Mouse (Mus musculus): ENCODE data around the gene Ogt.

The Ogt gene

DNA sequence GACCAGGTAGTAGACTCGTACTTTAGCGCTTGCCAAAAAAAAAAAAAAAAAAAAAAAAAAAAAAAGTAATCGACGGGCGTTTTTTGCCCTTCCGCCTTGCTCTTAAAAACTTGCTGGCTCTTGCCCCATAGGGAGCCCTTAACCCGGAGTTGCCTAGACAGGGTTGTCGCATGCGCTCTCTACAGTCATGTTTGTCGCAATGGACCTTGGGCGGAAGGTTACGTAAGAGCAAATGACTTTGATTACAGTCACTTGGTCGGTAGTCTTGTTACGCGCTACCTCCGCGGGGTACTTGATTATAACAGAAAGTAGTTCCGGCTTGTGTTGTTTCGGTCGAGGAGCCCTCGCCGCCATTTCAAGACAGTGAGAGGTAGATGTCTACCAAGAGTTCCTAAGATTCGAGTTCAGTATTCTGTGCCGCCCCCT is at the start of gene Ogt:
Gene Ogt (plus strand): TSS at position 320 of the 426 bp plus-strand sequence.
- peak; percentile 92 for DNase-seq (ENCODE audit: low spot score)

DNA sequence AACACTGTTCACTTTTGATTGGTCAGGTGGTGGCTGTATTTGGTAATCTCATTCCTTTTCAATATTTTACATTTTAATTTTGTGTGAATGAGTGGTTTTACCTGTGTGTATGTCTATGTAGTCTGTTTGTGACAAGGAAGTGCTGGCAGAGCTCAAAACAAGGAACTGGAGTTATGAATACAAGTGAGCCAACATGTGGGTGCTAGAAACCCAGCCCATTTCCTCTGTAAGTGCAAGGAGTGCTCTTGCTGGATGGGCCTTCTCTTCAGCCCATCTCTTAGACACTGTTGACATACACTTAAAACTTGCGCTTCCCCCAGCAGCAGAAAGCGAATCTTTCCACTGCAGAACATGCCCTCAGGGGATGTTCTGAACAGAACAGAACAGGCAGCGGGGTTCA is 23.7 kb upstream of the Ogt start:
- no peak for DNase-seq (ENCODE audit: low spot score)

GRCm38 (mm10) chrX:101617889-101618288 is 22.0 kb upstream of the Ogt start:
- no peak for DNase-seq (ENCODE audit: low spot score)

DNA sequence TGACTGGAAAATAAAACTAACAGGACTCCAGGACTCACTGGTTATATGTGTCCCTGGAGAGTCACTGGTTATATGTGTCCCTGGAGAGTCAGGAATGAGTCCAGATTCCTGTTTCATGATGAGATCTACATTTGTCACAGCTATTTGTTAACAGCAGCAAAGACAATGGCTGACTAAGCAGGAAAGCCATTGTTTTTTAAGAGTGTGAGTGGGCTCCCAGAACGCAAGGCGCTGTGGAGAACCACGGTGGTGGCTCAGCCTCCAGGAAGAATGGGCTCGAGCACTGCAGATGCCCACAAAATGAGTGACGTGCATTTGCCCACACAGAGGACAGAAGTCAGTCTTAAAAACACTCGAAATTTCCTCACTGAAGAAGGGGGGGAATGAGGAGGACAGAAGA is 19.5 kb upstream of the Ogt start:
- DNase-seq (ENCODE audit: low spot score): no peak

DNA sequence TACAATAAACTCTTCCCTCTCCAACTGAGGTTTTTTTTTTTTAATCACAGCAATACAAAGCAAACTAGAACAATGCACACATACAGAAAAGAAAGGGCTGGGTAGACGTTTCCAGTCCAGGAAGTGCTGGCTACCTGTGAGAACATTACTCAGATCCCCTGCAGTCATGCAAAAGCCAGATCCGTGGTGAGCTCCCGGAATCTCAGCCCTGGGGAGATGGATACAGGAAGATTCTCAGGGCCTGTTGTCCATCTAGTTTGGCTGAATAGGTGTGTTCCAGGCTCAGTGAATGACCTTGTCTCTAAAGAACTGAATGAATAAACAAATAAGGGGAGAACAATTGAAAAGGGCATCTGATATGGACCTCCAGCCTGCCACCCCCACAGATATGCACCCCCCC is 17.3 kb upstream of the Ogt start:
- DNase-seq (ENCODE audit: low spot score): no peak

GRCm38 (mm10) chrX:101636821-101637525 is 2.9 kb upstream of the Ogt start:
- no peak for DNase-seq (ENCODE audit: low spot score)

DNA sequence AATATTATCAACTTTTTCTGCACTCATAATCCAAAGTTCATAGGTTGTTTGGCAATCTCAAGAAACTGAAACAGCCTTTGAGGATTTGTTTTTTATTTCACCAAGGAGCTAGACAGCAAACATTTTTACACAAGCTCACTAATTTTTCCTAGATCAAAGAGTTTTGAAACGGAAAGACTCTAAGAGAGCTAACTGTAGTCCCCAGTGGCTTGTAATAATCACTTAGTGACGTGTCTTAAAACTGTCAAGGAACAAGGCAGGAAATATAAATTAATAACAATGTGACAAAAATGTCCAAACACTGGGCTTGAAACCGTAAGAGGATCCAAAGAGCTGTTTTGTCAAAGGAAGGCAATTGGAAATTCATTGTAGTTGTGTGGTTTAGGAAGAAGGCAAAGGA is 1.0 kb upstream of the Ogt start:
- peak; percentile 7 for DNase-seq (ENCODE audit: low spot score)

DNA sequence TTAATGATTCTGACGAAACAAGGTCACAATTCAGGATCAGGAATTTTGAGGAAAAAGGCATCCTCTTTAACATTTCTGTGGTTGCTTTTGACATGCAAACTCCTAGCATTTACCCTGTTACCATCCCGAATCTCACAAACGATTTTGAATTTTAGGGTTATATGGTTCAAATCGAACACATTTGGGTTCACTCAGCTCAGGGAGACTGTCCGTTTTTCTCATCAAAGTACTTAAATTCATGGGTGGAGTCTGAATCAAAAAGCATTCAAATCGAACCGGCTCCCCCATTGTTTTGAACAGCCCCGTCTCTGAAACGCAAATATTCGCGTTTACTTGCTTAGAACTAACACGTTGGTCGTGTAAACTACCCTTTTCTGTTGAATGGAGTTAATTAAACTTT is 554 bp upstream of the Ogt start:
- DNase-seq (ENCODE audit: low spot score): no peak

DNA sequence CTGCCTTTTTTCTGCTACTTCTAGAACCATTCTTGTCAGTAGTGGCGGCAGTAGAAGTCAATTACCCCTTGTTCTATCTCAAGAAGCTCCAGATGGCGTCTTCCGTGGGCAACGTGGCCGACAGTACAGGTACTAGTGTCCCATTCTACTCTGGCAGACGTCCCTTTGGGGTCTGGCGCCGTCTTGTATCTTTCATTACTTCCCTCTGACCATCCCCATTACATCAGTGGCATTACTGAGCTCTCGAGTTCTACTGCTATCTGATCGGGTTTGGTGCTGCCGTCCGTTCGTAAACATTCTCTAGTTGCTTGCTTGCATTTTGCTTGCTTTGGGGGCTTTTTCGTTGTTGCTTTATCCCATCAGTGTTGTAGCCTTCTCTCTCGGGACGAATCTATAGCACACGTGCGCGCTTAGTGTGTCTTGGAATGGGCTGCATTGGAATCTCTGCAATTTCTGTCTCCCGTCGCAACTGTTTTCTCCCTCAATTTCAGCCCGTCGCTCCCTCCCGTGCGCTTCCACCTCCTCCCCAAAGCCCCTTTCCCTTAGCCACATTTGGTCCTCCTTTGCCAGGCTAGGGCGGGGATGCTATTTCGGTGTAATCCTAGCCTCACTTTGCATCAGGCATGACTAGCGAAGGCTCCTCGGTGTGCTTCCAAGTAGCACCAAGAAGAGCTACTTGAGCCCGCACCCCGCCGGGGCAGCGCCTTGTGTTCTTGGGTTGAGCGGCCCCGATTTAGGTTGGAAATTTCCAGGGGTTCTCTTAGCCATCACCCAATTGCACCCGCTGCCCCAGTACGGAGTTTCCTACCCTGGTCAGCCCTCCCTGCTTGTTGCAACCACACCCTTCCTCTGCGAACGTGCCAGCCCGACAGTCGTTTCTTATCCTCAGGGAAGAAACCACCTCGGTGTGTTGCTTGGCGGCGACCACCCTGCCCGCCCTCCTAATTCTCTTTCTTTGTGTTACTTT is 617 bp downstream of the Ogt start:
- peak; percentile 11 for DNase-seq (ENCODE audit: low spot score)

- DNase-seq (ENCODE audit: low spot score): no peak
Observed at GRCm38 (mm10) chrX:101641161-101641530, 1.3 kb downstream of the Ogt start.

- DNase-seq (ENCODE audit: low spot score): no peak
Observed at GRCm38 (mm10) chrX:101642091-101642490, 2.2 kb downstream of the Ogt start.

DNA sequence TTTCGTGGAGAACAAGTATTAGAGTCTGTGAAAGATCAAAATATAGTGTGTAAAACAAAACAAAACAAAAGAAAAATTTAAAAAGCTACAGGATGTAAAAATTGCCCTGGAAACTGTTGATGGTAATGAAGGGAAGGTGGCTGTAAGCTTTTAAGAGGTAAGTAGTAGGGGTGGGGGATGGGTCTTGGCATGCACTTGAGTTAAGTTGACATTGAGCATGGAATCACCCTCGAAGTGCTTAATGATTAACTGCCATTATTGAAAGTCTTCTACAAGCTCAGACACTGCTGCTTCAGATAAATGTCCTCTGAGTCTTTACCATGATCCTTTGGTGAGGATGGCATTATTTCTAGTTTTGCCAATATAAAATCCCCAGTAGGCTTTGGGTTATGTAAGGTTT is 5.4 kb downstream of the Ogt start:
- DNase-seq (ENCODE audit: low spot score): no peak

DNA sequence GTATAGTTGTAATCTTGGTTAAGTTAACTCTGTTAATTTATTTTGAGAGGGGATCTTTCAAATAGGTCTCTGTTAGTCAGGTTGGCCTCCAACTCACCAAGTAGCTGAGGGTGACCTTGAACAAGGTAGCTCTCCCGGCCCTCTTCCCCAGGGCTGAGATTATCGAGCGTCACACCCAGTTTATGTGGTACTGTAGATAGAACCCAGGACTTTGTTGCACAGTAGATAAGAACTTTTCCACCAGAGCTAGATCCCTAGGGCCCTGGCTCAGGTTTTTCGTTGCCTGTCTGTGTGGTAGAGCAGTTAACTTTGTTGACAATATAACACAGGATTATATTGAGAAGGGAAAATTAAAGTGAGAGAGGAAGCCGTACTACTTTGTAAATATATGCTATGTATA is 6.8 kb downstream of the Ogt start:
- DNase-seq (ENCODE audit: low spot score): no peak

- DNase-seq (ENCODE audit: low spot score): no peak
Observed at GRCm38 (mm10) chrX:101695686-101696085, 55.8 kb downstream of the Ogt start.

GRCm38 (mm10) chrX:101697537-101697936 is 57.7 kb downstream of the Ogt start:
- DNase-seq (ENCODE audit: low spot score): no peak

DNA sequence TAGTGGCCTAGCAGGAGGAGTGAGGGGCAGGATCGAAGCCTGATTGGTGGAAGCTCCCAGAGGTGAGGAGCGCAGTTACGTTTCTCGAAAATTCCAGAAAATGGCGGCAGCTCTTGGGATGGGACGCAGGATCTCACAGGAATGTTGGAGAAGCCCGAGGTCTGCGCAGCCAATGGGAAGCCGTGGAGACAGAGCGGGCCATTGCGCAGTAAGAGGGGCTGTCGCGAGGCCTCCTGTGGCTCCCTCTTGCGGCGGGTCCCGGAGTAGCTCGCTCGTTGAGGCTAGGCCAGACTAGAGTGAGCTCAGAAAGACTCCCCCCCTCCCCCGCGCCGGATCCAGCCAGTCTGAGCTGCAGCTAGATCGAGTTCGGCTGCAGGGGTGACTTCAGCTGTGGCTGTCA is 58.4 kb downstream of the Ogt start:
- no peak for DNase-seq (ENCODE audit: low spot score)

DNA sequence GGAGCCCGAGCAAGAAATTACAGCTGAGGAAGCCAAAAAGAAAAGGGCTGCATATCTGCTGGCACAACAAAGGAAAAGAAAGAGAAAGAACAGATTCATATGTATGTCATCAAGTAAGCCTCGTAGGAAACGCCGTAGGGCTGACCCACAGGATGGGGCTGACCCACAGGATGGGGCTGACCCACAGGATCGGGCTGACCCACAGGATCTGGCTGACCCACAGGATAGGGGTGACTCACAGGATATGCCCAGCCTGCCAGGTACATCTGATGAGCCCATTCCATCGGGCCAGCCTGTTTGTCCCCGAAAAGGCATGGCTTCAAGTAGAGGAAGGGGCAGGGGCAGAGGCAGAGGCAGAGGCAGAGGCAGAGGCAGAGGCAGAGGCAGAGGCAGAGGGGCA is 65.3 kb downstream of the Ogt start:
- no peak for DNase-seq (ENCODE audit: low spot score)

GRCm38 (mm10) chrX:101720401-101720800 is 80.5 kb downstream of the Ogt start:
- DNase-seq (ENCODE audit: low spot score): no peak

GRCm38 (mm10) chrX:101730010-101730409 is 90.2 kb downstream of the Ogt start:
- DNase-seq (ENCODE audit: low spot score): no peak

DNA sequence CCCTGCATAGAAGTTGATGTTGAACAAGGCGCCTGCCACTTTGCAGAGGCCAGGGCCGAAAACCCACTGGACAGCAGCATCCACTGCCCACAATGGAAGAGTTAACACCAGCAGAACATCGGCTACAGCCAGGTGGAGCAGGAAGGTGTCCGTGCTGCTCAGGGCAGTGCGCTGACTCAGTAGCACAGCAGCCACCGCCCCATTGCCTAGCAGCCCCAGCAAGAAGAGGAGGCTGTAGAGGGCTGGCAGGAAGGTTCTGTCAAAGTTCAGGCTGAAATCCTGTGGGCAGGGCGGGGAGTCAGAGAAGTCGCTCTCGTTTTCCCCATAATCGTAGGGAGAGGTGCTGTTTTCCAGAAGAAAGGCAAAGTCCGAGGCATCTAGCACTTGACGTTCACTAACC is 92.8 kb downstream of the Ogt start:
- DNase-seq (ENCODE audit: low spot score): no peak

- DNase-seq (ENCODE audit: low spot score): no peak
Observed at GRCm38 (mm10) chrX:101733288-101733687, 93.4 kb downstream of the Ogt start.

- DNase-seq (ENCODE audit: low spot score): peak; percentile 45
Observed at GRCm38 (mm10) chrX:101733828-101734319, 94.0 kb downstream of the Ogt start, which contains the start of gene Cxcr3. Gene Cxcr3, minus strand, starts transcription at chrX:101734269.

Data from T-cell, adult 2 months (primary cell).